Mouse (Mus musculus) retina, postnatal 1 day (tissue): ENCODE measurements at regions not wholly inside any gene's neighbourhood (a gene's known extent, or its start where the extent isn't known, plus 50 kb on each side); places are given as distances from the start of the nearest gene placed in this dataset.

Experiments used
- DNase-seq: peaks from one replicate; pipeline ENCODE4 v3.0.0-alpha.2; 2012

DNA sequence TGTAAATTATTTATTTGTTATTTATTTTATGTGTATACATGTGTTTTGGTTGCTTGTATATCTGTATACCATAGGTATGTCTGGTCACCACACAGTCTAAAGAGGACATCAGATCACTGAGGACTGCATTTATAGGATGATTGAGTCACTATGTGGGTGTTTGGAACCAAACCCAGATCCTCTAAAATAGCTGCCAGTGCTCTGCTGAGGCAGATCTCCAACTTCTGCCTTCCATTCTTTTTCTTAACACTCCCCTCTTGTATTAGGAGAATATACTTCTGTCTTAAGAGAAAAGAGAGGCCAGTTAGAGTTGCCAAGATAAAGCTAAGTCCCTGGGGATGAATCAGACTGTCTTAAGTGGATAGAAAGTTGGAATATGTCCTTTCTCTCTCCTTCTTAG lies 424.2 kb downstream of the Cntn6 start:
- DNase-seq: no peak

- DNase-seq: no peak
Measured at GRCm38 (mm10) chr6:104922577-104922976, 430.0 kb downstream of the Cntn6 start.

DNA sequence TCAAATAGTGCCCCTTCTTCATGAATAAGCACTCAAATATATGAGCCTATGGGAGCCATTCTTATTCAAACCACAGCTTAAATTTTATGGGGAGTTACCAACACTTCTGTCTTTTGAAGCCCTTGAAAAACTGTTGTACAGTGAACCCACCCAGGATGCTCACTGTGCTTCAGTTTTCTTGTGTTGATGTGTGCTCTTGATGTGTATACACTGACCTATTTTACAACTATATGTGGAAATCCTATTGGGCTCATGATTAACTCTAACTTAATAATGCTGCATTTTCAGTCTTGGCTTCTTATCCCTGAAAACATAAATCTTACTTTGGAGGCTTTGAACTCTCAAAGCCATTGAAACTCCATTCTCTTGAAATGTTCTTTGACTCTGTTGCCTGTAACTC lies 433.5 kb downstream of the Cntn6 start:
- no peak for DNase-seq

DNA sequence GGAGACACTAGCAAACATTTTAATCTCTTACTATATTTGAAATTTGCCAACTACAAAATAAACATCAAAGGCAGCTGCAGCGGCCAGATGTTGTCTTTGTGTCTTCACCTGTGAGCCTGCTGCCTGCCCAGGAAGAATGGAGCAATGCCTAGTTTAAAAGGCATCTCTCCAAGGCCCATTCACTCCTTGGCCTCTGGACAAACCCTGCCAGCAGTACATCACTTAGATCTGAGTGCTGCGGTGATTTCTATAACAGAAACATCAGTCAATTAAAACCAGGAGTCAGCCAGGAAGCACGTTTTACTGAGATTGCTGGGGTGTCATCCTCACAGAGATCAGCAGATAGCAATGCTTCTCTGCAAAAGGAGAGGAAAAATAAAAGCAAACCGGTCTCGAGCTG lies 437.7 kb downstream of the Cntn6 start:
- no peak for DNase-seq

DNA sequence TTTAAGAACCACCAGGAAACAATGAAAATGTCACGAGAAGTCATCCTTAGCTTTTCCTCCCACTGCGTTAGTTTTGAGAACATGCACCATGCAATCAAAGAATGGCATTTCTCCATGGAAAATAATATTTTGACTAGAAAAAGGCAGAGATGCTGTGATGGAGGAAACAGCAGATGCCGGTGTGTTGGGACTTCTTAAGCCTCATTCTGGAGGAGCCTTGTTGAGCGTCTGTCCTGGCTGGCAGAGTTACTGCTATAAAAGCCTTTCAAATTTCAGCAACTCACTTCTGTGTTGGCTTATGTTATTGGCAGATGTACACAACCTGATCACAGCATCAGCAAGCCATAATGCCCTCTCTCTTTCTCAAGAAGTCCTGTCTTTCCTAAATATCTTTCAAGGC lies 439.6 kb downstream of the Cntn6 start:
- no peak for DNase-seq

DNA sequence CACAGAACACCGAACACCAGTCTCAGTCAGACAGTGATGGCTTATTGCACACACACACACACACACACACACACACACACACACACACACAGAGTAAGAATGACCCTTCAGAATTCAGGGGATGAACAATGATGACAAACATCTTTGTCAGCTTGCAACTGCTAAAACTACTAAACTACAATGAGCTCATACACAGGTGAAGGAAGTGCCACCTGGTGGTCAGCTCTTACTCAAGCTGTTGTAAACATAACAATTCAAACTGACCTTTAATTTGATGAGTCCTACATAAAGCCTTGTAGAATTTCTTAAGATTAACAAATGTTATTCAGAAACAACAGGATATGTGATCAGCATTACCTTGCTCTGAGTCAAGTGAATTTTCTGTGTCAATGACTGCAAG lies 446.5 kb downstream of the Cntn6 start:
- peak; percentile 1 for DNase-seq

DNA sequence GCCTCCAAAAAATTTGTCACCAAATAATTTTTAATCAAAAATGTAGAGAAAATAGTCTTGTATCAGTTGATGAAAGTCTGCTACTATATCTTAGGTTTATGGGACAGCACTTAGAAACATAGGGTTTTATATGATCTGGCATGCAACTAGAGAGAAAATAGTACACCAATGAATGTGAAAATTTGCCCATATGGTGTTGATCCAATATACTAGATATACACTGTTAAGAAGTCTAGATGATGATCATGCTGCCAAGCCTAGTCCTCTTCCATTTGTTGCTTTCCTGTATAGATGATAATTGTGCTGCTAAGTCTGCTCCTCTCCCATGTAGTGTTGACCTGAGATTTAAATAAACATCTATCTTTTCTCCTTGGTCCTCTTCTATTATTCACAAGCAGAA lies 481.9 kb downstream of the Cntn6 start:
- no peak for DNase-seq

DNA sequence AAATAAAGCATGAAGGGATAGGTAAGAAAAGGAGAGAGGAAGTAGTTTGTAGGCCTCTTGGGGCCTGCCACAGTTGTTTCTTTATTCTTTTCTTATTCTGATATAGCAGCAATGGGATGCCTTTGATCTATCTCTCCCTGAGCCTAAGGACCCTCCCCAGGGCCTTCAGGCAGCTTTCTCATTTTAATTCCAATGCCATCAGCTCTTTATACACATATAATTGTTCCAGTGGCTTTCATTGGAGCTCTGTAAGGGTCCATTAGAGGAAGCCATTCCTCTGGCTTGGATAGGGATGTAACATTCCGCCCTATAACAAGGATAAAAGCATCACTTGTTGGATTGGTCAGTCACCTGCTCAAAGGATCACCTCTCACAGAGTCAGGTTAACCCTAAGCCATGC lies 491.6 kb downstream of the Cntn6 start:
- no peak for DNase-seq

- no peak for DNase-seq
Measured at GRCm38 (mm10) chr6:104989863-104990262, 497.3 kb downstream of the Cntn6 start.

DNA sequence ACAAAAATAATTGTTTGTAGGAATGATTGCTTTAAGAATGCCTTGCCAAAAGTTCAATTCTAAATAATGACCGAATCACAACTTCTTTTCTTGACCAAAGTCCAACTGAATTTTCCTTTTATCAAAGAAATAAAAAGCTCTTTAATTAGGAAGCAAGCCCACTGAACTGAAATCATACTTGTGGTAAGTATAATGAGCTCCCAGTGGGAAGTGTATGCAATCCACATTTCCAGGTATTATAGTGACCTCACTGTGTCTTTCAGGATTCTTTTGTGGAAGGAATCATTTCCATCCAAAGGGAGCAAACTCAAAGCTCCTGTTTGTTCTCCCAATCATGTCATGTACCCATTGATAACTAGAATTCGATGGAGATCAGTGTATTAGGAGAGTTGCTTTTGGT lies 497.8 kb downstream of the Cntn6 start:
- DNase-seq: no peak

DNA sequence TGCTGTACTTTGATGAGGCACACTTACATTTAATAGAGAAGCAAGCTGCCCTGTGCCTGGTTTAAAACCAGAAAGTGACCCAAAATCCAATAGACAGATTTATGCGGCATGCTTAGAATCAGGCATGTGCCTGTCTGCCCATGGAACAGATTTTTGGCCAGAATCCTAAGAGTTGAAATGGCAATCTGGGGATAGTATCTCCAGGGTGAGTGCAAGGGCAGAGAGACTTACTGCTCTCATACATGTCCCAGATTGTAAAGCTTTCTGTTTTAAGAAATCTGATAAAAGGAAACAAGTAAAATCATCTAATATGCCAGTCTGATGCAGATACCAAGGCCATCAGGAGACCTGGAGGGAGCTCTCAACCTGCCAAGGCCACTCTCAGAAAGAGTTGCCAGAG lies 507.0 kb downstream of the Cntn6 start:
- DNase-seq: no peak

DNA sequence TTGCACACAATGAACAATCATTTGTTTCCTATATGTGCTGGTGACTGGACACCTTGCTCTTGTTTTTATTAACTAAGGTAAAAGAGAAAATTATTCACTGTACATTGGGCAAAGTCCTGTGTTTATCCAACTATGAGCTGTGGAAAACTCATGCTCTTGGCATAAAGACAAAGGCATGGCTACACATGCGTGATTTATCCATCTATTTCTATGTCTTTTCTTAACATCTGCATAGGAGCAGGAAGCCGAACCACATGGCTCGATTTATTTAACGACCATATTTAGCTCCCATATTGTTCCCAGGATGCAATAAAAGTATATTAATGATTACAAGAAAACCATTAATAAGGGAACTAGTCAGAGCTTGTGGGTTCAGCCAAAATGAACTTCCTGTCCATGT lies 528.1 kb downstream of the Cntn6 start:
- DNase-seq: no peak

GRCm38 (mm10) chr6:105021174-105021573 lies 528.6 kb downstream of the Cntn6 start:
- no peak for DNase-seq

DNA sequence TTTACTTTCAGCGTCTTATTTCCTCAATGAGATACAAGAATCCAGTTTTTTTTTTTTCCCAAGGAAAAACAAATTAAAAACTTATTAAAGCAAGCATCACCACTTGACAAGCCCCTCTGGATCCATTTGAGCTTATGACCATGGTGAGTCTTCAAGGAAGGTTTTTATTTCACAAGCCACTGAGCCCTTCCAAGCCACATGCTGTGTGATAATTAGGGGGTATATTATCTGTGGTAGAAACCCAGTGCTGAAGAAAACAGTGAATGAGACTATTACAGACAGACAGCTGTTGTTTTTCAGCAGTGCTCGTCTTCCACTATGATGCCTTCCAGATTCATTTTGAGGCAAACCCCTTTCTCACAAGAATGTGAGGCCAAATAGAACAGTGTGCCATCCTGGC lies 573.6 kb downstream of the Cntn6 start:
- no peak for DNase-seq

- DNase-seq: peak; percentile 31
Measured at GRCm38 (mm10) chr6:105090882-105091281, 586.6 kb upstream of the Cntn4 start.
